Mouse (Mus musculus) neural tube, embryonic 15.5 days (tissue): ENCODE results near the gene Tbx1. TPM values are rescaled to one million over a fixed set of nuclear protein-coding genes. Genes with fewer than 3 reads are reported as not detected.
A peak's percentile ranks its signal among the peaks of the same experiment; 100 is the strongest.
"Not testable (repeated sequence)": the region's sequence is repeated elsewhere in the genome, so short reads cannot be mapped to it uniquely, and the experiment has no call there.

ENCODE experiments used
- ATAC-seq: fragments of 200-750 bp; cut with Nextera tagmentation; 2 replicates; pipeline ENCODE4 v1.8.0; 2017; ENCODE audit warnings: mild to moderate bottlenecking, moderate TSS enrichment, moderate library complexity; ENCODE audit not compliant: low FRiP score
- H3K27ac ChIP-seq: fragments of 300-500 bp; sonication (generic); replicated peaks from 2 replicates; pipeline ENCODE4 v1.5.1; 2015; ENCODE audit warnings: mild to moderate bottlenecking, inconsistent platforms
- H3K27me3 ChIP-seq: fragments of 300-500 bp; sonication (generic); replicated peaks from 2 replicates; pipeline ENCODE4 v1.6.1; 2015; ENCODE audit warnings: inconsistent platforms
- H3K36me3 ChIP-seq: fragments of 300-500 bp; sonication (generic); 2 replicates; pipeline ENCODE4 v1.6.1; 2015; ENCODE audit warnings: inconsistent platforms
- H3K4me1 ChIP-seq: fragments of 300-500 bp; sonication (generic); 2 replicates; pipeline ENCODE4 v1.6.1; 2015; ENCODE audit warnings: inconsistent platforms
- H3K4me2 ChIP-seq: fragments of 300-500 bp; sonication (generic); 2 replicates; pipeline ENCODE4 v1.6.1; 2015; ENCODE audit warnings: inconsistent platforms, mild to moderate bottlenecking, moderate library complexity
- H3K4me3 ChIP-seq: fragments of 300-500 bp; sonication (generic); replicated peaks from 2 replicates; pipeline ENCODE4 v1.5.1; 2015; ENCODE audit warnings: mild to moderate bottlenecking, inconsistent platforms
- H3K9ac ChIP-seq: fragments of 300-500 bp; sonication (generic); replicated peaks from 2 replicates; pipeline ENCODE4 v1.6.1; 2015; ENCODE audit warnings: mild to moderate bottlenecking, inconsistent platforms
- H3K9me3 ChIP-seq: fragments of 300-500 bp; sonication (generic); replicated peaks from 2 replicates; pipeline ENCODE4 v1.6.1; 2016; ENCODE audit warnings: inconsistent platforms
- WGBS: fragments of 180-500 bp; shearing (Covaris S2); methylation state at CpG from one replicate; pipeline ENCODE4 v1.1.7; 2015; ENCODE audit warnings: mixed read lengths; 5-methylcytosine and 5-hydroxymethylcytosine counted together
- polyA plus RNA-seq: library from polyadenylated mRNA; unstranded; fragments of >200 nt; fragmentation: Nextera tagmentation; extraction: Ambion mirVana; gene quantifications from 2 replicates; pipeline ENCODE4 v1.2.1, GENCODE M21; 2015

Tbx1 gene
- polyA plus RNA-seq, 1 experiment from 2014 or later, result 1.2 TPM

GRCm38 (mm10) chr16:18537407-18537990 is 53.0 kb downstream of the Tbx1 start:
- no peak overlapping the region for H3K4me3 ChIP-seq
- H3K27ac ChIP-seq, result no peak overlapping the region
- no peak overlapping the region for H3K9ac ChIP-seq
- no peaks in the 10 kb centered on the region for H3K4me1 ChIP-seq
- H3K4me2 ChIP-seq, result no peak overlapping the region
- H3K27me3 ChIP-seq, result no peaks in the 10 kb centered on the region; the same call in 1 of the 2 replicates
- no peaks in the 10 kb centered on the region for H3K9me3 ChIP-seq
- no peak for ATAC-seq
- H3K36me3 ChIP-seq, result no peaks in the 10 kb centered on the region
- WGBS, result 87% methylated on average over 3 of the region's 3 CpGs

GRCm38 (mm10) chr16:18533061-18533460 is 57.4 kb downstream of the Tbx1 start:
- H3K27ac ChIP-seq, H3K36me3 ChIP-seq, H3K9ac ChIP-seq, H3K4me1 ChIP-seq, H3K4me3 ChIP-seq, H3K9me3 ChIP-seq, H3K4me2 ChIP-seq, H3K27me3 ChIP-seq: not testable (repeated sequence)
- WGBS, result 91% methylated on average over 7 of the region's 7 CpGs
- ATAC-seq, result peak; percentile 92

Other genes with a start within 250 kb of the Tbx1 start
- 98.7 and 115 TPM in 2 replicates for gene Tango2, start 242.6 kb downstream of the Tbx1 start, polyA plus RNA-seq
- 71.2 and 72.5 TPM in 2 replicates for gene Arvcf, start 242.5 kb downstream of the Tbx1 start, polyA plus RNA-seq
- 28.3 and 30.9 TPM in 2 replicates for gene Txnrd2, start 164.3 kb downstream of the Tbx1 start, polyA plus RNA-seq
- gene Comt, start 163.8 kb downstream of the Tbx1 start, polyA plus RNA-seq, result 117 and 128 TPM in 2 replicates
- gene Gnb1l, start 92.0 kb downstream of the Tbx1 start, polyA plus RNA-seq, result 16.1 and 18.8 TPM in 2 replicates
- gene Rtl10, start 91.8 kb downstream of the Tbx1 start, polyA plus RNA-seq, result 3.1 and 4.9 TPM in 2 replicates
- gene Gp1bb, start 31.7 kb upstream of the Tbx1 start, polyA plus RNA-seq, result 10.1 and 11.5 TPM in 2 replicates
- gene Gm49601, start 35.8 kb upstream of the Tbx1 start, polyA plus RNA-seq, result 14.0 and 21.3 TPM in 2 replicates
- gene Sept5, start 39.3 kb upstream of the Tbx1 start, polyA plus RNA-seq, result 185 and 216 TPM in 2 replicates
- 111 and 121 TPM in 2 replicates for gene Cldn5, start 186.2 kb upstream of the Tbx1 start, polyA plus RNA-seq
- 110 and 114 TPM in 2 replicates for gene Ufd1, start 221.1 kb upstream of the Tbx1 start, polyA plus RNA-seq
- gene Cdc45, start 221.3 kb upstream of the Tbx1 start, polyA plus RNA-seq, result 6.6 and 18.5 TPM in 2 replicates
- gene 2510002D24Rik, start 245.9 kb upstream of the Tbx1 start, polyA plus RNA-seq, result 48.0 and 50.2 TPM in 2 replicates
- 0.17 TPM in 1 of 2 replicates, not detected in the other for gene Gm28539, start 245.9 kb upstream of the Tbx1 start, polyA plus RNA-seq